Mouse (Mus musculus) heart, embryonic 10.5 days (tissue): ENCODE data around the gene Rps11. TPM values are rescaled to one million over a fixed set of nuclear protein-coding genes. Genes with fewer than 3 reads are reported as not detected.

ENCODE experiments used
- DNase-seq: peaks from one replicate; pipeline ENCODE4 v3.0.0-alpha.2; 2017; ENCODE audit warnings: low spot score
- H3K27ac ChIP-seq: fragments of 300-500 bp; sonication (generic); 2 replicates; pipeline ENCODE4 v1.5.1; 2016; ENCODE audit warnings: mild to moderate bottlenecking
- H3K27me3 ChIP-seq: fragments of 300-500 bp; sonication (generic); 2 replicates; pipeline ENCODE4 v1.6.1; 2016; ENCODE audit warnings: mild to moderate bottlenecking; ENCODE audit not compliant: poor library complexity, insufficient read depth, severe bottlenecking
- H3K36me3 ChIP-seq: fragments of 300-500 bp; sonication (generic); 2 replicates; pipeline ENCODE4 v1.6.1; 2016; ENCODE audit warnings: mild to moderate bottlenecking, moderate library complexity
- H3K4me1 ChIP-seq: fragments of 300-500 bp; sonication (generic); 2 replicates; pipeline ENCODE4 v1.6.1; 2016; ENCODE audit warnings: mild to moderate bottlenecking
- H3K4me3 ChIP-seq: fragments of 300-500 bp; sonication (generic); 2 replicates; pipeline ENCODE4 v1.5.1; 2016; ENCODE audit warnings: mild to moderate bottlenecking, moderate library complexity
- H3K9me3 ChIP-seq: fragments of 300-500 bp; sonication (generic); 2 replicates; pipeline ENCODE4 v1.6.1; 2016; ENCODE audit warnings: mild to moderate bottlenecking, moderate library complexity
- WGBS: fragments of 180-500 bp; shearing (Covaris S2); methylation state at CpG from one replicate; pipeline ENCODE4 v1.1.7; 2016; 5-methylcytosine and 5-hydroxymethylcytosine counted together
- polyA plus RNA-seq: library from polyadenylated mRNA; unstranded; fragments of >200 nt; fragmentation: Nextera tagmentation; extraction: Ambion mirVana; gene quantifications from 2 replicates; pipeline ENCODE4 v1.2.1, GENCODE M21; 2016

Rps11 gene
- polyA plus RNA-seq, 1 experiment from 2014 or later, result 1,534 TPM

- no peaks in the 10 kb centered on the region for H3K36me3 ChIP-seq
- peak; percentile 94 for DNase-seq
- WGBS, result 4% methylated on average over 29 of the region's 29 CpGs
- H3K27ac ChIP-seq, result peak within 1 kb of the TSS; percentile 87
- H3K27me3 ChIP-seq, result peaks cover 30% of the 10 kb centered on the region
- H3K4me3 ChIP-seq, result peak within 1 kb of the TSS; percentile 78
- H3K9me3 ChIP-seq, result no peaks in the 10 kb centered on the region
- H3K4me1 ChIP-seq, result peaks cover 39% of the 10 kb centered on the region
Observed at GRCm38 (mm10) chr7:45135993-45136567, 11.8 kb upstream of the Rps11 start, which contains the start of the genes Gm45713 and Flt3l. Gene Gm45713 (minus strand): TSS chr7:45136231. Gene Flt3l (minus strand): TSS chr7:45136432.

GRCm38 (mm10) chr7:45135370-45135769 lies 11.1 kb upstream of the Rps11 start:
- WGBS, result 55% methylated on average over 3 of the region's 3 CpGs
- Histone ChIP-seq H3K36me3 (no peaks in the 10 kb centered on the region), H3K27ac (peak overlapping the region; percentile 87; the same call in 1 of the 2 replicates), H3K4me1 (peaks cover 39% of the 10 kb centered on the region), H3K27me3 (peaks cover 30% of the 10 kb centered on the region), H3K4me3 (peak overlapping the region; percentile 78), H3K9me3 (no peaks in the 10 kb centered on the region)
- no peak for DNase-seq

GRCm38 (mm10) chr7:45134544-45135026 lies 10.3 kb upstream of the Rps11 start:
- Histone ChIP-seq H3K27ac (peak overlapping the region; percentile 87; the same call in 1 of the 2 replicates), H3K4me1 (peaks cover 36% of the 10 kb centered on the region), H3K27me3 (peaks cover 30% of the 10 kb centered on the region), H3K4me3 (0 out of 2 replicates have a peak overlapping the region, but pooled peaks have one; percentile 78), H3K9me3 (no peaks in the 10 kb centered on the region), H3K36me3 (no peaks in the 10 kb centered on the region)
- 6% methylated on average over 12 of the region's 12 CpGs for WGBS
- peak; percentile 88 for DNase-seq

GRCm38 (mm10) chr7:45133446-45134159 lies 9.4 kb upstream of the Rps11 start:
- H3K4me1 ChIP-seq, result peaks cover 38% of the 10 kb centered on the region
- no peak overlapping the region for H3K4me3 ChIP-seq
- DNase-seq, result no peak
- H3K9me3 ChIP-seq, result no peaks in the 10 kb centered on the region
- peaks cover 30% of the 10 kb centered on the region for H3K27me3 ChIP-seq
- no peaks in the 10 kb centered on the region for H3K36me3 ChIP-seq
- no peak overlapping the region for H3K27ac ChIP-seq
- 75% methylated on average over 8 of the region's 8 CpGs for WGBS

GRCm38 (mm10) chr7:45131850-45132249 lies 7.6 kb upstream of the Rps11 start:
- DNase-seq, result no peak
- peak overlapping the region; percentile 65 for H3K27ac ChIP-seq
- H3K4me3 ChIP-seq, result no peak overlapping the region
- H3K9me3 ChIP-seq, result no peaks in the 10 kb centered on the region
- H3K36me3 ChIP-seq, result peaks cover 8% of the 10 kb centered on the region
- peaks cover 45% of the 10 kb centered on the region for H3K4me1 ChIP-seq
- peaks cover 24% of the 10 kb centered on the region for H3K27me3 ChIP-seq
- WGBS, result 62% methylated on average over 11 of the region's 11 CpGs

GRCm38 (mm10) chr7:45129776-45130512 lies 5.7 kb upstream of the Rps11 start:
- Histone ChIP-seq H3K36me3 (peaks cover 27% of the 10 kb centered on the region), H3K27ac (peak overlapping the region; percentile 97), H3K9me3 (no peaks in the 10 kb centered on the region), H3K27me3 (peaks cover 13% of the 10 kb centered on the region), H3K4me1 (peaks cover 53% of the 10 kb centered on the region), H3K4me3 (peak overlapping the region; percentile 97)
- 47% methylated on average over 15 of the region's 15 CpGs for WGBS
- DNase-seq, result no peak

GRCm38 (mm10) chr7:45129318-45129717 lies 5.1 kb upstream of the Rps11 start:
- 1% methylated on average over 17 of the region's 17 CpGs for WGBS
- H3K27ac ChIP-seq, result peak overlapping the region; percentile 97
- peaks cover 47% of the 10 kb centered on the region for H3K4me1 ChIP-seq
- peak; percentile 83 for DNase-seq
- H3K4me3 ChIP-seq, result peak overlapping the region; percentile 97
- peaks cover 29% of the 10 kb centered on the region for H3K36me3 ChIP-seq
- H3K27me3 ChIP-seq, result peaks cover 7% of the 10 kb centered on the region; the same call in 1 of the 2 replicates
- no peaks in the 10 kb centered on the region for H3K9me3 ChIP-seq

GRCm38 (mm10) chr7:45128624-45129246 lies 4.5 kb upstream of the Rps11 start, which contains the start of gene Rpl13a:
Gene Rpl13a (minus strand): TSS chr7:45128761.
- DNase-seq, result peak; percentile 100
- peak within 1 kb of the TSS; percentile 100 for H3K27ac ChIP-seq
- H3K9me3 ChIP-seq, result no peaks in the 10 kb centered on the region
- WGBS, result under 1% methylated on average over 48 of the region's 48 CpGs
- peaks cover 29% of the 10 kb centered on the region for H3K36me3 ChIP-seq
- peaks cover 41% of the 10 kb centered on the region for H3K4me1 ChIP-seq
- peaks cover 6% of the 10 kb centered on the region; the same call in 1 of the 2 replicates for H3K27me3 ChIP-seq
- H3K4me3 ChIP-seq, result peak within 1 kb of the TSS; percentile 97

- Histone ChIP-seq H3K4me1 (peaks cover 44% of the 10 kb centered on the region), H3K4me3 (peak overlapping the region; percentile 97), H3K27ac (peak overlapping the region; percentile 100), H3K9me3 (no peaks in the 10 kb centered on the region), H3K27me3 (peaks cover 6% of the 10 kb centered on the region; the same call in 1 of the 2 replicates), H3K36me3 (peaks cover 36% of the 10 kb centered on the region)
- no peak for DNase-seq
- 1% methylated on average over 6 of the region's 6 CpGs for WGBS
Observed at GRCm38 (mm10) chr7:45127700-45128224, 3.5 kb upstream of the Rps11 start.

- H3K27me3 ChIP-seq, result peaks cover 4% of the 10 kb centered on the region; the same call in 1 of the 2 replicates
- no peaks in the 10 kb centered on the region for H3K9me3 ChIP-seq
- H3K27ac ChIP-seq, result peak overlapping the region; percentile 100
- peak overlapping the region; percentile 97 for H3K4me3 ChIP-seq
- no peak for DNase-seq
- WGBS, result 32% methylated on average over 21 of the region's 21 CpGs
- H3K36me3 ChIP-seq, result peaks cover 43% of the 10 kb centered on the region
- H3K4me1 ChIP-seq, result peaks cover 48% of the 10 kb centered on the region
Observed at GRCm38 (mm10) chr7:45126844-45127699, 2.8 kb upstream of the Rps11 start.

- WGBS, result 77% methylated on average over 17 of the region's 17 CpGs
- Histone ChIP-seq H3K27ac (peak overlapping the region; percentile 100), H3K4me3 (peak overlapping the region; percentile 97), H3K4me1 (peaks cover 50% of the 10 kb centered on the region), H3K36me3 (peaks cover 50% of the 10 kb centered on the region), H3K9me3 (no peaks in the 10 kb centered on the region), H3K27me3 (no peaks in the 10 kb centered on the region)
- DNase-seq, result no peak
Observed at GRCm38 (mm10) chr7:45126147-45126843, 2.1 kb upstream of the Rps11 start.
